Mouse (Mus musculus) liver, embryonic 16.5 days (tissue): ENCODE measurements at regions not wholly inside any gene's neighbourhood (a gene's known extent, or its start where the extent isn't known, plus 50 kb on each side); places are given as distances from the start of the nearest gene placed in this dataset.

Source experiments
- ATAC-seq: fragments of 200-750 bp; cut with Nextera tagmentation; 2 replicates; pipeline ENCODE4 v1.8.0; 2017; ENCODE audit warnings: low read depth, mild to moderate bottlenecking, moderate number of reproducible peaks, moderate library complexity
- H3K27ac ChIP-seq: fragments of 300-500 bp; sonication (generic); 2 replicates; pipeline ENCODE4 v1.5.1; 2014; ENCODE audit warnings: mild to moderate bottlenecking, low read length
- H3K27me3 ChIP-seq: fragments of 300-500 bp; sonication (generic); 2 replicates; pipeline ENCODE4 v1.6.1; 2014; ENCODE audit warnings: low read depth, low read length, mixed read lengths; ENCODE audit not compliant: control insufficient read depth, insufficient read depth
- H3K36me3 ChIP-seq: fragments of 300-500 bp; sonication (generic); 2 replicates; pipeline ENCODE4 v1.6.1; 2014; ENCODE audit warnings: mild to moderate bottlenecking; ENCODE audit not compliant: control insufficient read depth, insufficient read depth
- H3K4me1 ChIP-seq: fragments of 300-500 bp; sonication (generic); 2 replicates; pipeline ENCODE4 v1.6.1; 2014; ENCODE audit warnings: low read depth, low read length, mixed read lengths; ENCODE audit not compliant: control insufficient read depth
- H3K4me2 ChIP-seq: fragments of 300-500 bp; sonication (generic); 2 replicates; pipeline ENCODE4 v1.6.1; 2014; ENCODE audit warnings: low read depth, low read length, mixed read lengths
- H3K4me3 ChIP-seq: fragments of 300-500 bp; sonication (generic); 2 replicates; pipeline ENCODE4 v1.5.1; 2014; ENCODE audit warnings: low read depth, mild to moderate bottlenecking, low read length
- H3K9ac ChIP-seq: fragments of 300-500 bp; sonication (generic); 2 replicates; pipeline ENCODE4 v1.6.1; 2014; ENCODE audit warnings: low read depth, low read length
- H3K9me3 ChIP-seq: fragments of 300-500 bp; sonication (generic); replicated peaks from 2 replicates; pipeline ENCODE4 v1.6.1; 2016; ENCODE audit warnings: low read length; ENCODE audit not compliant: control insufficient read depth
- WGBS: fragments of 180-500 bp; shearing (Covaris S2); extraction: QIAGEN DNeasy Blood & Tissue Kit; methylation state at CpG from one replicate; pipeline ENCODE4 v1.1.7; 2014; ENCODE audit not compliant: insufficient replicate concordance; 5-methylcytosine and 5-hydroxymethylcytosine counted together

DNA sequence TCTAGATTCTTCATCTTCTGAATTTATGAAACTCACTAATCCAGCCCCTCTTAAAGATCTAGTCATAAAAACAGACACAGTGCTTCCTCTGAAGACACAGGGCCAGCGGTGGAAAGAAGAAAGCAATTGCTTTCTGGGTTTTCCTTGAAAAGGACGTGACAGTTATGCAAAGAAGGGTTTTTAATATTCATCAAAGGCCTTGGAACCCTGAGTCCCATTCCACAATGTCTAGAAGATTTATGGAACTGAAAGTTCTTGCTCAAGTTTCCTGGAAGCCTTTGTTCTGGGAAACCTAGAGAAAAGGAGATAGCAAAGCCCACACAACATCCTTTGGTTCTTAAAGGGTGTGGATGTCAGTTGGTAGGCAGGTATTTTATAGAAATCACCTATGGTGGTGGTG, 346.0 kb downstream of the Gm45692 start:
- 42% methylated on average over 2 of the region's 2 CpGs for WGBS

DNA sequence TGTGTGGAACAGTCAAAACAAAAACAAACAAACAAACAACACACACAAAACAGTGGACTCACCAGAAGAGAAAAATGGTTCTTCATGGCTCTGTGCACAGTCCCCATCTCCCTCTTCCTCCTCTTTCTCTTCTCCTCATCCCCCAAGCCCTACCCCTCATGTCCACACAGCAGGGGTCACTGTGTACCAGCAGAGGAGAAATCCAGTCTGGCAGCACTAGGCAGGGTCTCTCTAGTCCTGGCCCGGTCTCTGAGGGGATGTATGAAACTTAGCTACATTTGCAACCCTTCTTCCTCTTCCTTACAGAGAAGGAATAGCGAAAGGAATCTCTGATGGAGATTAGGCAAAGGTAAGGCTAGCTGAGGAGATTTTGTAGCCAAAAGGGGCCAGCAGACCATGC, 349.1 kb downstream of the Gm45692 start:
- no peaks in the 10 kb centered on the region for H3K9me3 ChIP-seq
- no peak overlapping the region for H3K4me2 ChIP-seq
- no peak overlapping the region for H3K27ac ChIP-seq
- H3K36me3 ChIP-seq = no peaks in the 10 kb centered on the region
- no peaks in the 10 kb centered on the region for H3K27me3 ChIP-seq
- H3K9ac ChIP-seq = no peak overlapping the region
- WGBS = 48% methylated on average over 2 of the region's 2 CpGs
- no peaks in the 10 kb centered on the region for H3K4me1 ChIP-seq
- no peak overlapping the region for H3K4me3 ChIP-seq
- no peak for ATAC-seq

More for the DNA sequence above, 346.0 kb downstream of the Gm45692 start:
- H3K9ac ChIP-seq = no peak overlapping the region
- ATAC-seq = no peak
- no peak overlapping the region for H3K4me3 ChIP-seq
- H3K27ac ChIP-seq = no peak overlapping the region
- H3K4me2 ChIP-seq = no peak overlapping the region
- H3K4me1 ChIP-seq = no peaks in the 10 kb centered on the region
- no peaks in the 10 kb centered on the region for H3K36me3 ChIP-seq
- H3K27me3 ChIP-seq = no peaks in the 10 kb centered on the region
- H3K9me3 ChIP-seq = no peaks in the 10 kb centered on the region

DNA sequence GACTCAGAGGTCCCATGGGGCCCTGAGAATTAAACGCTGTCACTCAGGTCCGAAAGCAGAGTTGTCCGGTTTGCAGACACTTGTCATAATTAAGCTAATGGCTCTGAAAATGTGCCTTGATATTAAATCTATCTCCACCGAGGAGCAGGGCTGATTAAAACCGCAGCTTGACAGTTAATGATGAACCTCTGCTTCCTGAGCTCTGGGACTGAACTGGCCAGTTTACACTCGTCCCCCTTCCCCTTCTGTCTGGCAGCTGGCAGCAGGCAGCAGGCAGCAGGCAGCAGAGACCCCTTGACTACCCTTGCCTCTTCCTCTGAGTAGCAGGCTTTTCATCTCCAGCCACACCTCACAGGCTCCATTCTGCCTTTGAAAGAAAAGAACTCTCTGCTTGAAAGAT, 350.4 kb downstream of the Gm45692 start:
- H3K9ac ChIP-seq = no peak overlapping the region
- H3K4me3 ChIP-seq = no peak overlapping the region
- H3K36me3 ChIP-seq = no peaks in the 10 kb centered on the region
- H3K27ac ChIP-seq = no peak overlapping the region
- no peaks in the 10 kb centered on the region for H3K4me1 ChIP-seq
- H3K4me2 ChIP-seq = no peak overlapping the region
- 42% methylated on average over 6 of the region's 6 CpGs for WGBS
- no peaks in the 10 kb centered on the region for H3K27me3 ChIP-seq
- ATAC-seq = no peak
- H3K9me3 ChIP-seq = no peaks in the 10 kb centered on the region

DNA sequence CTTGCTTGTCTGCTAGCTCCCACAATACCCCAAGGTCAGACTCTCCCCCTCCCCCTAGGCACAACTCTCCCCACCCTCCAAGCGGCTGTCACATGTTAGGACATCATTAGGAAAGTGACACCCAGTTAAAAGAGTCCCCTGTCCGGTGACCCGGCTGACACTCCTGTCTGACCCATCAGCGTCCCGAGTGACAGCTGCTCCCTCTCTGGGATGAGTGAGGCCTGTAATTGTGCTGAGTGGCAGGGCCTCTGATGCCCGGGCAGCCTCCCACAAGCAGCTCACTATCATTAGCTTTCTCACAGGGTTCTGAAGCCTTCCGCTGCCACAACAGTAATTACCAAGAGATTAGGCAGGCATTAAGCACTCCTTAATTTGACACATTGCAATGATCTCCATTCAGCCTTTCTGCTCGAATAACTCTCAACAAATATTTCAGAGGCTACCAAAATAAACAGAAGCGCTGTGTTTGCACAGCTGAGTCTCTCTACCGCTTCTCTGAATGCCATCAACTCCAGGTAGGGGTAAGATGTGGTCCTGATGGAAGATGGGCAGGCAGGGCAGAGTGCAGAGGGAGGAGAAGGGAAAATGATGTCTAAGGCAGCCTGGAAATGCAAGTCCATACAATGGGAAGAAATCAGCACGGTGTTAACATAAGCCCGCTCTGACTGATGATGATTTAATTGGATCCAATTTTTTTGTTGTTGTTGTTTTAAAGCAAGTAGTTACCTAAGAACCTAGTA, 352.6 kb downstream of the Gm45692 start:
- Histone ChIP-seq H3K9me3 (no peaks in the 10 kb centered on the region), H3K36me3 (no peaks in the 10 kb centered on the region), H3K27me3 (no peaks in the 10 kb centered on the region), H3K4me2 (no peak overlapping the region), H3K27ac (no peak overlapping the region), H3K4me1 (no peaks in the 10 kb centered on the region), H3K4me3 (no peak overlapping the region), H3K9ac (no peak overlapping the region)
- no peak for ATAC-seq
- WGBS = 53% methylated on average over 12 of the region's 12 CpGs

DNA sequence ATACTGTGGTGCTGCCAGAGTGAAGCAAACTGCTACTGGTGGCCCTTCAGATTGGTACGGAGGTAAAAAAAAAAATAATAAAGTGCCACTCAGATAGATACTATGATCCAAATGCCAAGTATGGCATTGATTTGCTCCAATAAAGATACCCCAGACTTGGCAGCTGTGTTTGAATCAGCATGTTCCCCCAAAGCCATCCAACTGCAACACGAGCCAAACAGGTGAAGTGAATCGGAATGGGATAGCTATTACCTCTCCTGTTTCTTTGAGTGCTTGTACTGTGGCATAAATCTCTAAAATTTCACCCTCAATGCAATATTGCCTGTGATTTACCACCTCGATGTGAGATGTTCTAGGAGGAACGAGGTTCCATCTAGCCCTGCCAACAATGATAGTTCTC, 365.4 kb downstream of the Gm45692 start:
- no peak overlapping the region for H3K27ac ChIP-seq
- 58% methylated on average over 5 of the region's 5 CpGs for WGBS

DNA sequence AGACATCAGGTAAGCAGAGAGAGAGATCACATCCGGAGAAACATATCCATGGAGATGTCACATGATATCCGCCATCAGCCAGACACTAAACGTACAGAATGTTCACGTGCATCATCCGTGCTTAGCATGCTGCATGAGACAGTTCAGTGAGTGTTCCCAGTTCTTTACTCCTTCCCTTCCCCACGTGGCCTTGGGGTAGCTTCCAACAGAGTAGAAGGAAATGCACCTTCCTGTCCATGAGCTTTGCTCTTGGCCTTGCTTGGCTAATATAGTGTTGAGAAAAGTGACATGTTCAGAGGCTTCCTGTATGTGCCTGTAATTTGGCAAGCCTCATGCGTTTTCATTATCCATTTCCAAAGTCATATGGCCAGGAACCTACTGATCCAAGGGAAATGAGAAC, 368.5 kb downstream of the Gm45692 start:
- H3K4me3 ChIP-seq = no peak overlapping the region
- WGBS = 66% methylated on average over 7 of the region's 7 CpGs
- H3K4me2 ChIP-seq = no peak overlapping the region

More for the DNA sequence above, 365.4 kb downstream of the Gm45692 start:
- no peaks in the 10 kb centered on the region for H3K27me3 ChIP-seq
- H3K4me2 ChIP-seq = no peak overlapping the region
- H3K9me3 ChIP-seq = no peaks in the 10 kb centered on the region
- H3K4me3 ChIP-seq = no peak overlapping the region
- no peak overlapping the region for H3K9ac ChIP-seq
- H3K36me3 ChIP-seq = no peaks in the 10 kb centered on the region
- H3K4me1 ChIP-seq = no peaks in the 10 kb centered on the region
- ATAC-seq = no peak

DNA sequence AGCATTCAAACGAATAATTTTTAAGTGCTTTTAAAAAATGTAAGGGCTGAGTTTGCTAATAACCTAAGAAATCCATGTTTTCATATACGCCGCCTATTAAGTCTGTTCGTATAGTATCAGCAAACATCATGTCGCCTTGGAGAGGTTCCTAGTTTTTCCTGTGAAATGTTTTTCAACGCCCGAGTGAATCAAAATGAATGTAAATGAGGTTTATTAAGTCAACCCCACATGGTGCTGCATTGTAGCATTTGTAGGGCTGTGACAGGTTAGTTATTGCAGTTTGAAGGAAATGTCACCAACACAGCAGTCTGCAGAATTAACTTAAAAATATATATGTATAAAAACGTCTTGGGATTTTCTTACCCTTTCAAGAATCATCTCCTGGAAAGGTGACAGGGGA, 369.3 kb downstream of the Gm45692 start:
- Histone ChIP-seq H3K27ac (no peak overlapping the region), H3K4me2 (no peak overlapping the region), H3K9me3 (no peaks in the 10 kb centered on the region), H3K4me3 (no peak overlapping the region), H3K27me3 (no peaks in the 10 kb centered on the region), H3K9ac (no peak overlapping the region), H3K4me1 (no peaks in the 10 kb centered on the region), H3K36me3 (no peaks in the 10 kb centered on the region)
- no peak for ATAC-seq
- WGBS = 68% methylated on average over 8 of the region's 8 CpGs

More for the DNA sequence above, 368.5 kb downstream of the Gm45692 start:
- Histone ChIP-seq H3K27ac (no peak overlapping the region), H3K36me3 (no peaks in the 10 kb centered on the region), H3K4me1 (no peaks in the 10 kb centered on the region), H3K9ac (no peak overlapping the region), H3K27me3 (no peaks in the 10 kb centered on the region), H3K9me3 (no peaks in the 10 kb centered on the region)
- ATAC-seq = no peak

DNA sequence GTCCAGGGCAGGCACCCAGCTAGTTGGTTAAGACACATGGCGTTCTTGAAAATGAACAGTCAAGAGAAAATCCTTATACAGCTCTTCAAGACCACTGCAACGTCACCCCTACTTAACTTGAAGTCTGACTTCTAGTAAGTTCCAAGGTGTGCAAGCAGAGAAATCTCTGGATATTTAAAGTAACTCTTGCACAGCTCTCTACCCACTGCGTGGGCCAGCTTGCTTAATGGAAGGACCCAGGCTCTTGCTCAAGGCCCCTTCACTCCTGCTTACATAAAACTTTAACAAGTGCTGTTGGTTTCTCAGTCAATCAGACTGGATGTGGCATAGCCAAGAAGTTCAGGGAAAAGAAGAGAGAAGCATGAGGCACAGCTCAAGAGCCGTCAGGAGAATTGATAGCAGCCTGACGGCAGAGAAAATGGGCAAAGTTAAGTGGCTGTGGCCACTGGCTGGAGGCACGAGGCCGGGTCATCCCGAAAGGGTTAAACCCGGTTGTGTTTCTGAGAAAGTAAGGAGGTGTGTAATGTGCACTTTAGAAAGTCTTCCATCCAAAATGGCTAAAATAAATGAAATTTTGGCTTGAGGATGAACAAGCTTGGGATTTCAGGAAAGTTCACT, 382.0 kb downstream of the Gm45692 start:
- ATAC-seq = no peak

DNA sequence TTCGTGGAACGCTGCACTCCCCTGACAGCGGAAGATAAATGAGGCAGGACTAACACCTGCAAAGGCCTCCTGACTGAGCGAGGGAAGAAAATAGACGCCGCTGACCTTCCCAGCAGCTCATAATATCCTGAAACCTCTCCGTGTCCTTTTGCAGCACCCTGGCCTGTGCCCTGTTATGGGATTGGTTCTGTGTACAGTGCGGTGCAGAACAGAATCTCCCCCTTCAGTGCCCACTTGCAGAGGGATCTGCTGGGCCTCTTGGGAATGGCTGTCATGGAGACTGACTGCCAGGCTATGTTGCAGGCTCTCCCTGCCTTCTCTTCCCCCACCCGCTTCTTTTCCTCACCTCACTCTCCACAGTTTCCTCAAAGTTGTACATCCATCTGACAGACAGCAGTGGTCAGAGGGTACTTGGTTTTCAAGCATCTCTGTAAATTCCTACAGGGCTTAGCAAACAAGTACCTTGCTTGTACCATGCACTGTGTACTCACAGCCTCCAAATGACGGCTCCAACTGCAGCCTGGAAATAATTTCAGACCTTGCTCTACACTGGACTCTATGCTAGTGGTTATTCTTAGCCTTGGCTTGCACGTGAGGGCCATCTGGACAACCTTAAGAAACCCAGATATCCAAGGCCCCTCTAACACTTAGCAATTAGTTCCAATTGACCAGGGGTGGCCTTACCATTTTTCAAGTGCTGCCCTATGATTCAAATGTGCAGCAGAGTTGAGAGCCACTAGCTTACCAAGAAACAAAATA, 382.7 kb downstream of the Gm45692 start:
- no peak for ATAC-seq
- H3K4me3 ChIP-seq = no peak overlapping the region
- H3K9me3 ChIP-seq = no peaks in the 10 kb centered on the region
- no peaks in the 10 kb centered on the region for H3K4me1 ChIP-seq
- no peaks in the 10 kb centered on the region for H3K36me3 ChIP-seq
- no peak overlapping the region for H3K4me2 ChIP-seq
- WGBS = 67% methylated on average over 11 of the region's 11 CpGs
- H3K27me3 ChIP-seq = no peaks in the 10 kb centered on the region
- H3K27ac ChIP-seq = no peak overlapping the region
- no peak overlapping the region for H3K9ac ChIP-seq

More for the DNA sequence above, 382.0 kb downstream of the Gm45692 start:
- Histone ChIP-seq H3K9me3 (no peaks in the 10 kb centered on the region), H3K4me2 (no peak overlapping the region), H3K4me3 (no peak overlapping the region), H3K4me1 (no peaks in the 10 kb centered on the region), H3K27ac (no peak overlapping the region), H3K36me3 (no peaks in the 10 kb centered on the region), H3K9ac (no peak overlapping the region), H3K27me3 (no peaks in the 10 kb centered on the region)
- 67% methylated on average over 9 of the region's 9 CpGs for WGBS
